Mouse (Mus musculus): ENCODE data around the gene Acer1. TPM values are rescaled to one million over a fixed set of nuclear protein-coding genes. Genes with fewer than 3 reads are reported as not detected.

The Acer1 gene
- total RNA-seq, 2 experiments from 2014 or later, result not detected

DNA sequence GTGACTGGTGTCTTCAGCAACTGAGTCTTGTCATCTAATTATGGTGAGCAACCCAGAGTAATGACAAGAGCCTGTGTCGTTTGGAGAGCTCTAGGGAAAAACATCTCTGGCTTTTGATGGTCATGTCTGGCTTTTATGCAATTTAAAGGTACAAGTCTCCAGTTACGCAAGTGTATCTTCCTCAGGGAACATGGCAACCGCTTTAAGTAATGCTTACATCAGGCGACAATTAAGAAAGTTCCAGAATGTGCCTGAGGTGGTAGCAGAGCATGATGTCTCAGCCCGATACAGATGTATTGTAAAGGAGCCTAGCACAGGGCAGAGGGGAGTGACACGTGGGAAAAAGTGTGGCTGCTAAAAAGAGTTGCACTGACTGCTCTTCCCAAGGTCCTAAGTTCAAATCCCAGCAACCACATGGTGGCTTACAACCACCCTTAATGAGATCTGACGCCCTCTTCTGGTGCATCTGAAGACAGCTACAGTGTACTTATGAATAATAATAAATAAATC lies 7.0 kb upstream of the Acer1 start:
- no peak for DNase-seq

DNA sequence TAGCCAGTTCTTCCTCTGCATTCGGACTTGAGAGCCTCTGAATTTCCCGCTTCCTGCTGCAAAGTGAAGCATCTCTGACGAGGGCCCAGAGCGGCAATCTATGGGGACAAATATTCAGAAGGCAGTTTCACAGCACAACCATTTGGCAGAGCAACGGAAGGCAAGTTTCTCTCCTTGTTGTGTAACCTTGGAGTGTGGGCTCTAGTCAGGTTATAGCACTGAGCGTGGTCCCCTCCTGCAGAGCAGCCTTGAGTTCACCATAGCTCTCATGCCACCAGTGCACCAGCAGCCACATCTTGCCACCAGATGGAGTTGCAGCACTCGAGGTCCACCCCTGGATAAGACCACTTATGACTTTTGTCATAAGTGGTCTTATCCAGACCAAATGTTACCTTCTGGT lies 6.5 kb upstream of the Acer1 start:
- DNase-seq, result no peak

DNA sequence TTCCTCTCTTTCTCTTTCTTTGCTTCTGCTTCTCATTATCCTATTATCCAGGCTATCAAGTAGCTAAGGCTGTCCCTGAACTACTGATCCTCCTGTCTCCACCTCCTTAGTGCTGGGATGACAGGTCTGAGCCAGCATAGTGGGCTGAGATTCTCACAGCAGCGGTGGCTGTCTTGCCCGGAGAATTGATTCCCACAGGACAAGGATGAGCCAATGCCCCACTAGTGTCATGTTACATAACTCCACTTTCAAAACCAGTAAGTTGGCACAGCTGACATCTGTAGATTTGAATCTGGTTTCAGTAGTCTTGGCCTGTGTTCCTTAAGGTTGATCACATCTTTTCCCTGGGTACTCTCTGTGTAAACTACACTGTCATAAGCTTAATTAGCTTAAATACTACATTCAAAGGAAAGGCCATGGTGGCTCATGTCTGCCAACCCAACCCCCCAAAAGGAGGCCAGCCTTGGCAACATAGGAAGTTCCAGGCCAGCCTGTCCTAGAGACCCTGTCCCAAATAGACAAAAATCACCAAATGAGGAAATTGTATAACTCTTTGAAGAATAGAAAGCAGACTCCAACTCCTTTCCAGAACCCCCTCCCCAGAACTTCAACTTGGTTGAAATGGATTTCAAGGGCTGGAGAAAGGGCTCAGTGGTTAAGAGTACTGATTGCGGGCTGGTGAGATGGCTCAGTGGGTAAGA lies 4.3 kb upstream of the Acer1 start:
- no peak for DNase-seq

GRCm38 (mm10) chr17:56985656-56986055 lies 3.7 kb upstream of the Acer1 start:
- DNase-seq, result no peak

DNA sequence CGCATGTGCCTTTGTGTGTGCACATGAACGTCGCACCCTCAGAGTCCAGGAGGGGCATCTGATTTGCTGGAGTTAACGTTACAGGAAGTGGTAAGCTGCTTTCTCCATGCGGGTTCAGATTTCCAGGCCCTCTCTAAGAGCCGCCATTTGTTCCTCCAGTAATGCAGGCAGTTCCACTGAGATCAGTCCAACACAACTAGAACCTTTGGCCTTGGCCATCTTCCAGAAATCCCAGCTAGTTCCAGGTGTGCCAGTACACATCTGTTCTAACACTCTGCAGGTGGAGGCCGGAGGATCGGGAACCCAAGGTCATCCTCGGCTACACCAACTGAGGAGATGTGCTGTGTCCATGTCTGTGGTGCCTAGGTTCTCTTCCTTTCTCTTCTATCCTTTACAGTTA lies 3.0 kb upstream of the Acer1 start:
- DNase-seq, result no peak

- DNase-seq, result no peak
Measured at GRCm38 (mm10) chr17:56981049-56981448, 877 bp downstream of the Acer1 start.

DNA sequence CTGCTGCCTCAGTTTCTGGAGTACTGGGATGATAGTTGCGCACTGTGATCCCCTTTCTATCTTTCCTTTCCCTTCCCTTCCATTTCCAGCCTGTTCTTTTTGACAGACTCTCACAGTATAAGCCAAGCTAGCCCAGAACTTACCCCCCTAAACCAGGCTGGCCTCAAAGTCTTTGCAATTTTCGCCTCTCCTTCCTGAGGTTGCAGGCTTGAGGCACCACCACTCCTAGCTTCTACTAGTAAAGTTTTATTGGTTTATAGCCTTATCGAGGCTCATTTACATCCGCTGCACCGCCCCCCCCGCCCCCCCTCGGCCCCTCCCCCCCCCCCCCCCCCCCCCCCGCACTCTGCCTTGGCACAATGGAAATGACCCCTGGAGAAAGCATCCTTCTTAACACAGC lies 2.4 kb downstream of the Acer1 start:
- no peak for DNase-seq

GRCm38 (mm10) chr17:56976531-56977390 lies 5.2 kb downstream of the Acer1 start:
- no peak for DNase-seq

- no peak for DNase-seq
Measured at GRCm38 (mm10) chr17:56975391-56975790, 6.5 kb downstream of the Acer1 start.

DNA sequence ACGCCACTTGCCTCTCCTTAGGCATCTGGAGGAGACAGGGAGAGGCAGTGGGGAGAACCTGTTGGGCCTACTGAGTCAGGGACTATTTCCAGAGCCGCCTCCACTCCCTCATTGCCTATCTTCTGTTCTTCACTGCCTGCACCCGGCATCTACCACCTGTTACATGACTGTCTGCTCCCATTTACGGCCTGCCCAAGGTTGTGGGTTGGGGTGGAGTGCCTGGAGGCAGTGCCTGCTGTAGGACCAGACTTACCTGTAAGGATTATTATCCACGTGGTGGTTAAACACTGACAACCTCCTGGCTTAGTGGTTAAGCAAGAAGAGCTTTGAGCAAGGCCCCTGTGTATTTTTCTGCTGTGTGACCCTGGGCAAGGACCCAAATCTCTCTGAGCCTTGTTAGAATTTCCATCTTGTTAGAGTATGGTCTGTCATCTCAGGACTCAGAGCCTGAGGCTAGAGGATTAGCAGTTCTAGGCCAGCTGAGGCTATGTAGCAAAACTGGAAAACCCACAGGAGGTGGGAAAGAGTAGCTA lies 7.2 kb downstream of the Acer1 start:
- DNase-seq, result no peak

- no peak for DNase-seq
Measured at GRCm38 (mm10) chr17:56973956-56974707, 7.8 kb downstream of the Acer1 start.

DNA sequence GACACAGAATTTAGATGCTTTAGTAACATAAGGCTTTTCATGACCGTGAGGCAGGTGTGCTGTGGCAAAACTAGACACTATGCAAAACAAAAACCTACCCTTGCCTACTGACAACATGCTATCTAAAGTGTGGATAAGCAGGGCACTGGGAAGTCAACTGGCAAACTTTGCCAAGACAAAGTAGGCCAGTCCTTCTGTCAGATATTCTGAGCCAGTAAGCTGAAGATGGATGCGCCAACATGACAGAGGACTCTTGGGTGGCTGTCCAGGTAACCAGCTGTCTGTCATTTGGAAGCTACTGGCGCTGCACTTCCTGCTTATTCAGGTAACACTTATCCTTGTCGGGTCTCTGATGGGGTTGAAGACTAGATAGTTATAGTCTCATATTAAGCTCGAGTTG lies 11.8 kb downstream of the Acer1 start:
- no peak for DNase-seq

DNA sequence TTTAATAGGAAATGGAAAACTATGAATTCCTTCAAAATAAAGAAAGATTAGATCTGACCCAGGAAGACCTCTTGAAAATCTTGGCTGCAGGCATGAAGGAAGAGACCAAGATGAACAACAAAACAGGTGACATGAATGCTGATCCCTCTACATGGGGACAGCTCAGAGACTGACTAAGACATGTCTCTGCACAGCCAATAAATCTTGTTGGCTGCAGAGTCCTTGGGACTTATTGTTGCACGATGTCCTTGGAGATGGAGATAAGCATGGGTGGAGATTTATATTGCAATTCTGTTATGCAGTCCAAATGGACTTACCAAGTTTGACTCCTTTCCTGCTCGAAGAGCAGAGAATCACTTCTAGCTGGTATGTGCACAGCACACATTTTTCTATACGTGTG lies 12.6 kb downstream of the Acer1 start:
- no peak for DNase-seq

DNA sequence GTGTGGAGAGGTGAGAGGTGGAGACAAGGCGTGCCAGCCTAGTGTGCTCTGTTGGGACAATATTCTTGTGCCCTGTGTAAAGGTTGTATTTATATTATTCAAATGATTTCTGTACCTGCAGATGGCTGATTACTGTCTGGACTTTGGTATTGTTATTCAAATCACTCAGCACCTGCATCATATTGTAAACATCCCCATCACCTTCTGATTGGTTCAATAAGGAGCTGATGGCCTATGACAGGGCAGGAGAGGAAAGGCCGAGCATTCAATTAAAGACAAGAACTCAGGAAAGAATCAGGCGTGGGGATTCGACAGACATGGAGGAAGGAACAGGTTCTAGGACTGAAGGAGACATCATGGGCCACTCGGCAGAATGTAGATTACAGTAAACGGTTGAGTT lies 18.3 kb downstream of the Acer1 start:
- no peak for DNase-seq

DNA sequence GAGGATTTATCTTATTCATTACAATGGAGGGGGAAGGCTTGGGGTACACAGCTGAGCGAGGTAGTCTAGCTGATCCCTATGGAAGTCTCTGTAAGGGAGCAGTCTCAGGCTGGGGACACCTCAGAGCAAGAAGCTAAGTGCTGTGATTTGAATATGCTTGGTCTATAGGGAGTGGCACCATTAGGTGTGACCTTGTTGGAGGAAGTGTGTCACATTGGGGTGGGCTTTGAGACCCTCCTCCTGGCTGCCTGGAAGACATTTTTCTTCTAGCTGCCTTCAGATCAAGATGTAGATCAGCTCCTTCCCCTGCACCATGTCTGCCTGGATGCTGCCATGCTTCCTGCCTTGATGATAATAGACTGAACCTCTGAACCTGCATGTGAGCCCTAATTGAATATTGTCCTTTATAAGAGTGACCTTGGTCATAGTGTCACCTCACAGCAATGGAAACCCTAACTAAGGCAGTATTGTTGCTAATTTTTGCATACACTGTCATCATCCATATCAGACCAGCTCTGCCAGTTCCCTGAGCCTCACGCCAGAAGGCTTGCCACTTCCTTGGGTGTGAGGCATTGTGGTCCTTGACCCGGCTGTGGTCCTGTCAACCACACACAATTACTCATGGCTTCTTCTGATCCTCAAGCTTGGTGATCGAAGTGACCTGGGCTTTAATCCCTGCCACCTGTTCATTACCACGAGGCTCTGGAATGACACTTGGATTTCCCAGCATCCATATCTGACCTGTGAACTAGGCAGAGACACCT lies 19.1 kb downstream of the Acer1 start:
- no peak for DNase-seq

DNA sequence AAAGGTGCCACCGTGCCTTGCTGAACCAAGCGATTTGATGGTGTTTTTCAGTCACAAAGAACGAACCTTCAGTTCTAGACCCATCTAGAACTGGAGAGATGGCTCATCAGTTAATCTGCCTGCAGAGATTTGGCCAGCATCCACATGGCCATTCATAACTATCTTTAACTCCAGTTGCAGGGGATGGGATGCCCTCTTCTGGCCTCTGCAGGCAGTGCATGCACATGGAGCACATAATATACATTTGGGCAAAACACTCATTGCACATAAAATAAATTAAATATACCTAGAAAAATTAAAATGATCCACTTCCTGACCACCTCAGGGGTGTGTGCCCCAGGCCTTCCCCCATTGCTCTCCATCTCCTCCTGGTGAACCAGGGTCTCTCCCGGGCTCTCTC lies 20.0 kb downstream of the Acer1 start:
- no peak for DNase-seq

DNA sequence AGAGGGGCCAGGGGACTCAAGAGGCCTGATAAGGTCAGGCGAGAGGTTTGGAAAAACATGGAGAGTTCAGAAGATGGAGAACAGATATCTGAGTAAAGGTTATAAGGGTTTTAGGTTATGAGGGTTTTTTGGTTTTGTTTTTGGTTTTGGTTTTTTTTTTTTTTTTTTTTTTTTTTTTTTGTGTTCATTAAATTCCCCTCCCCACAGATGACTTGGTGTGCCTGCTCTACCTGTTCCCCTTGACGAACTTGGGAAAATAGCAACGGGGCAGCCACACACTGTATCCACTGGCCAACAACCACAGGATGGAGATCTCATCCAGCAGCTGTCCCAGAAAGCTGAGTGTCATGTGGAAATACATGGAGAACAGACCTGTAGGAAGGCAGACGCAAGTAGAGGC lies 23.3 kb downstream of the Acer1 start:
- DNase-seq, result no peak

GRCm38 (mm10) chr17:56957763-56958429 lies 24.0 kb downstream of the Acer1 start:
- no peak for DNase-seq

DNA sequence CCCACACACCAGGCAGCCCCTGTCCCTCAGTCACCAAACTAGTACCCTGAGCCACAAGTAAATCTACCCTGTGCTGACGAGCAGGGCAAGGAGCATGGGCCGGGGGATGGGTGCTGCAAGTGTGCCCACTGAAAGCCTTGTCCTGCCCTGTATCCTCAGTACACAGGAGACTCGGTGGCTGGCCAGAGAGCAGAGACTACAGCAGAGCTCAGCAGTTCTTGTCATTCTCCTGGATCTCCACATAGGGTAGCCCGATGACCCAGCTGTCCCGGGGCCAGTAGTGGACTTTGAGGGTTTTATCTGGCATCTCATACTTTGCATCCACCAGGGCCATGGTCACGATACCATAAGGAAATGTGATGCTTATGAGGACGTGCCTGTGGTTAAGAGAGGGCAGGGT lies 27.1 kb downstream of the Acer1 start:
- no peak for DNase-seq

DNA sequence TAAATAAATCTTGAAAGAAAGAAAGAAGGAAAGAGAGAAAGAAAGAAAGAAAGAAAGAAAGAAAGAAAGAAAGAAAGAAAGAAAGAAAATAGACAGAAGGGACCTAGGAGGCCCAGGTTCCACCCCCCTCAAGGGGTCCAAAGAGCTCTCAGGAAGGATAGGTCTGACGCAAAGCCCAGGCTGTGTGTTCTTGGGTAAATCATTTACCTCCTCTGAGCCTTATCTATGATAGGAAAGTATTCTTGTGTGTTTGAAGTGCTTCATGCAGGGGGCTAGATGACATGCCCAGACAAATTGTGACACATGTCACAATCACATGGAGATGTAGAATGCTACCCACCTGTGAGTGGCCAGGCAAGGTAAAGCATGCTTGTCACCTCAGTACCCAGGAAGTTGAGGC lies 29.3 kb downstream of the Acer1 start:
- no peak for DNase-seq

DNA sequence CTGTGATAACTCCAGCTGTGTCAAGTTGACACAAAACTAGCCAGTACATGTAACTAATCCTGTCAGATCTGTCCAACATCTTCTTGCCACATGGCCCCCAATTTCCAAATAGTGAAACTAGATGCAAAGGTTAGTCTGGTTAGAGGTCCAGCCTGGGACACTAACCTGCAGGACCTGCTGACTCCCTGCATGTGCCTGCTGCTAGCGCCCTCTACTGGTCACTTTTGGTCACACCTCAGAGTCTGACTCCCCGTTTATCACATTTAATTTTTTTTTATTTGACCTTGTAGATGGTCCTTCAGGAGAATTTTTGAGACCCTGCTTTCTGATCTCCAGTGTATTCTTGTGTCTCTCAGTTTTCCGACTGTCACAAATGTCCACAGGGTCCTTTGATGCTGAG lies 31.0 kb downstream of the Acer1 start:
- DNase-seq, result peak; percentile 69

DNA sequence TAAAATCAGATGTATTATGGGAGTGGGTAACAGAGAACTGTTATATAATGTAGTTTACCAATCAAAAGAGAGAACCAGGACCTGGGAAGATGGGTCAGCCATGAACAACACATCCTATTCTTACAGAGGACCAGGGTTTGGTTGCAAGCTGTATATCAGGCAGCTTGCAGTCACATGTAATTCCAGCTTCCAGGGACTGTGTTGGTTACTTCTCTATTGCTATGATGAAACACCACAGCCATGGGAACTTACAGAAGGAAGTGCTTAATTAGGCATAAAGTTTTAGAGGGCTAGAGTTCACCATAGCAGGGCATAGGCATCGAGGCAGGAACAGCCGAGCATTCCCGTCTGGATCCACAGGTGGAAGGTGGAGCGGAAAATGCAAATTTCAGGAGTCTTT lies 43.2 kb downstream of the Acer1 start:
- no peak for DNase-seq
